Mouse (Mus musculus) adrenal gland, postnatal 14 days (tissue): ENCODE measurements around the gene Nudt19. TPM values are rescaled to one million over a fixed set of nuclear protein-coding genes. Genes with fewer than 3 reads are reported as not detected.

ENCODE experiments used
- total RNA-seq: library from RNA; stranded (reverse); gene quantifications from 2 replicates; pipeline ENCODE4 v1.2.3, GENCODE M21; 2021

Nudt19 gene
- total RNA-seq, 1 experiment from 2014 or later = 59.6 TPM

Other genes starting within 250 kb of the Nudt19 start
- gene Gpatch1, start 237.9 kb downstream of the Nudt19 start, total RNA-seq = 14.0 and 17.1 TPM in 2 replicates
- 2.8 and 4.7 TPM in 2 replicates for gene Rhpn2, start 222.1 kb downstream of the Nudt19 start, total RNA-seq
- 5.6 and 8.4 TPM in 2 replicates for gene Faap24, start 159.5 kb downstream of the Nudt19 start, total RNA-seq
- gene Cep89, start 159.3 kb downstream of the Nudt19 start, total RNA-seq = 16.9 and 18.4 TPM in 2 replicates
- gene Slc7a9, start 107.5 kb downstream of the Nudt19 start, total RNA-seq = not detected in 2 replicates
- not detected in 2 replicates for gene Tdrd12, start 18.6 kb downstream of the Nudt19 start, total RNA-seq
- 0.37 and 0.56 TPM in 2 replicates for gene Rgs9bp, start 29.3 kb upstream of the Nudt19 start, total RNA-seq
- 30.7 and 33.6 TPM in 2 replicates for gene Ankrd27, start 29.9 kb upstream of the Nudt19 start, total RNA-seq
- gene Pdcd5, start 91.2 kb upstream of the Nudt19 start, total RNA-seq = 84.8 and 103 TPM in 2 replicates
- gene Dpy19l3, start 198.2 kb upstream of the Nudt19 start, total RNA-seq = 30.2 and 35.9 TPM in 2 replicates
- gene Zfp507, start 246.7 kb upstream of the Nudt19 start, total RNA-seq = 27.4 and 29.3 TPM in 2 replicates